Mouse (Mus musculus) cerebellum, adult 2 months (tissue): ENCODE results near the gene Purb. TPM values are rescaled to one million over a fixed set of nuclear protein-coding genes. Genes with fewer than 3 reads are reported as not detected.

ENCODE experiments used
- DNase-seq, 2 experiments: peaks; one replicate each; pipeline ENCODE4 v3.0.0; 2021
- H3K27ac ChIP-seq: fragments of 200-500 bp; 2 replicates; pipeline ENCODE4 v1.5.1; 2012; ENCODE audit warnings: low read length, control low read depth, inconsistent platforms; ENCODE audit not compliant: insufficient read depth
- H3K27me3 ChIP-seq: fragments of 200-500 bp; 2 replicates; pipeline ENCODE4 v1.6.1; 2012; ENCODE audit warnings: inconsistent platforms, mild to moderate bottlenecking, low read length, moderate library complexity; ENCODE audit not compliant: control insufficient read depth, insufficient read depth
- H3K4me1 ChIP-seq: fragments of 200-500 bp; 2 replicates; pipeline ENCODE4 v1.6.1; 2011; ENCODE audit warnings: low read length; ENCODE audit not compliant: control insufficient read depth, insufficient read depth
- H3K4me3 ChIP-seq: fragments of 200-500 bp; replicated peaks from 2 replicates; pipeline ENCODE3; 2011; ENCODE audit warnings: mild to moderate bottlenecking, low read depth, low read length, control low read depth; ENCODE audit not compliant: insufficient read depth
- CTCF ChIP-seq: fragments of 200-500 bp; IDR thresholded peaks from 2 replicates; pipeline ENCODE4 v1.5.1; 2011; ENCODE audit warnings: low read depth, mild to moderate bottlenecking, control low read depth, low read length, moderate library complexity, borderline replicate concordance; ENCODE audit not compliant: insufficient read depth
- POLR2A ChIP-seq: fragments of 200-500 bp; IDR thresholded peaks from 2 replicates; pipeline ENCODE4 v1.6.1; 2011; ENCODE audit warnings: low read length, control low read depth, borderline replicate concordance; ENCODE audit not compliant: insufficient read depth
- WGBS: fragments of 180-500 bp; shearing (Covaris S2); methylation state at CpG from one replicate; pipeline ENCODE4 v1.1.7; 2018; 5-methylcytosine and 5-hydroxymethylcytosine counted together
- polyA plus RNA-seq: library from polyadenylated mRNA; depleted of rRNA; stranded (reverse); fragments of >200 nt; gene quantifications from 2 replicates; pipeline ENCODE4 v1.2.3, GENCODE M21; 2012

Purb gene
- polyA plus RNA-seq, 1 experiment: 76.9 TPM

DNA sequence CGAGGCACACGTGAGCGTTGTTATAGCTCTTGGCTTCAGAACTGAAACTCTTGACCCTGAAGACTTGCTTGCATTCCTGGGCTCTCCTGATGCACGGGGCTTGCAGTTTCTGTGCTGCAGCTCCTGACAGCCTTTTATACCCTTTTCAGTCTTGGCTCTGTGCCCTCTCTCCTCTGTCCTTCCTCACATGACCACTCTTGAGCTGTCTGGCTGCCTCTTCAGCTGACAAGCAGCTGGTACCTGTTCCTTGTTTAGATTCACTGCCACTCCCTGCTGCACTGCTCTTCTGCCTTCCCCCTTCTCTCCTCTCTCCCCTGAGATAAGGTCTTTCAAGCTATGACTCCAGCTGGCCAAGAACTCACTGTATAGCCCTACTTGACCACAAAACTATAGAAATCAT, 28.2 kb downstream of the Purb start:
- H3K4me3 ChIP-seq: no peak overlapping the region
- H3K27me3 ChIP-seq: no peaks in the 10 kb centered on the region
- H3K27ac ChIP-seq: no peak overlapping the region
- WGBS: 66% methylated on average over 4 of the region's 4 CpGs
- no peak for TF ChIP-seq POLR2A
- no peak for TF ChIP-seq CTCF
- H3K4me1 ChIP-seq: peaks cover 4% of the 10 kb centered on the region; the same call in 1 of the 2 replicates
- no peak for DNase-seq

DNA sequence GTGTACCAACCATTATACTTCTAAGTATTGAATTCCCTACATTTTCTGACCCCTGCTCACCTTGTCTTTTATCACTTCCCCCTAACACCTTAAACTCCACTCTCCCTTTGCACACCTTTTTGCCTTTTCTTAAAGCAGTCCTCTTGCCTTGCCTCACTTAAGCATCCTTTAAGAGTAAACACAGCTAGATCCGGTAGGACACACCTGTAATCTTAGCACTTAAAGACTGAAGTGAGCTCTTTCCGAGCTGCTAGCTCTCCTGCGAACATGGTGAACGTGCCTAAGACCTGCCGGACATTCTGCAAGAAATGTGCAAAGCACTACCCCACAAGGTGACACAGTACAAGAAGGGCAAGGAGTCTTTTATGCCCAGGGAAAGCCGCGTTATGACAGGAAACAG, 29.8 kb downstream of the Purb start:
- TF ChIP-seq CTCF: no peak
- TF ChIP-seq POLR2A: no peak
- Histone ChIP-seq H3K4me1 (peaks cover 4% of the 10 kb centered on the region; the same call in 1 of the 2 replicates), H3K27me3 (no peaks in the 10 kb centered on the region), H3K27ac (no peak overlapping the region), H3K4me3 (no peak overlapping the region)
- WGBS: 96% methylated on average over 7 of the region's 7 CpGs
- DNase-seq: no peak

DNA sequence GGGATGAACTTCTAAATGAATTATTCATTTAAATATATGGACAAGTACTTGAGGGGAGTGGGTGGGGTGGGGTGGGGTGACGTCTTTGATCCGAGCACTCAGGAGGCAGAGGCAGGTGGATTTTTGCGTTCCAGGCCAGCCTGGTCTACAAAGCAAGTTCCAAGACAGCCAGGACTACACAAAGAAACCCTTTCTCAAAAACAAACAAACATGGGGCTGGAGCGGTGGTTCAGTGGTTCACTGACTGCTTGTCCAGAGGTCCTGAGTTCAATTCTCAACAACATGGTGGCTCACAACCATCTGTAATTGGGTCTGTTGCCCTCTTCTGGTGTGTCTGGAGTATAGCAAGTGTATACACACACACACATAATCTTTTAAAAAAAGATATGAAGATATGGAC, 30.3 kb downstream of the Purb start:
- no peak overlapping the region for H3K27ac ChIP-seq
- peaks cover 4% of the 10 kb centered on the region; the same call in 1 of the 2 replicates for H3K4me1 ChIP-seq
- TF ChIP-seq CTCF (no peak), POLR2A (no peak)
- H3K27me3 ChIP-seq: no peaks in the 10 kb centered on the region
- WGBS: 81% methylated on average over 4 of the region's 4 CpGs
- no peak for DNase-seq
- no peak overlapping the region for H3K4me3 ChIP-seq

DNA sequence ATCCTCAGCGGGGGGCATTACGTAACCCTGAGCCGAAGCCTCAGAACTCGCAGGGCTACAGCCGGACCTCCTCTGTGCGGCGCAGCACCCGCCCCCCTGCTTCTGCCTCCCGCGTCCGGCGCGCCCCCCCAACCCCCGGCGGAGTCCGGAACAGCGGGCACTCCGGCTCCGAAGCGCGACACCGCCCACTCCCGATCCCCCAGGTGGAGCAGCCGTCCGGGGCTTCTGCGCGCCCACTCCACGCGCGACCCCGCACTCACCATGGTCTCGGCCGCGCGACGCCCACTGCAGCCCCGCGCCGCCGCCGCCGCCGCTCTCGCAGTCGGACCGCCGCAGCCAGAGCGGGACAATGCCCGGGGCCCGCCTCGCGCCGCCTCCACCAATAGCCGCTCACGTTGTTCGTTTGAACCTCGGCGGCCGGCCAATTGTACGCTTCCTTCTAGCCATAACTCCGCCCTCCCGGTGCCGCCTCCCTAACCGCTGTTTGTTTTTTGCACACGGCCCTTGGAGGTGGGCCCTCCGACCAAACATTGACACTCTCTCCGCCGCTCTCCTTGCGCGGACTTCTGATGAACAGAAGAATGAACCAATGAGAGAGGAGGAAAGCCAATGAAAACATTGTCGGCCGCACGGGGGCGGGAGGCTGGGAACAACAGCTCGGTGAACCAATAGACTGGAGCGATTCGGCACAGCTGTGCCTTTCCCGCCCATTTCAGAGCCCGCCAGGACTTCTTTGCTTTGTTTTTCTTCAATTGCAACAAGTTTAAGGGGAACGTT, 31.5 kb downstream of the Purb start, which contains the start of gene H2afv:
TSS of gene H2afv (minus strand) at position 367 of the 777 bp plus-strand sequence.
- Histone ChIP-seq H3K4me3 (peak within 1 kb of the TSS; percentile 95), H3K27ac (peak within 1 kb of the TSS; percentile 67), H3K27me3 (no peaks in the 10 kb centered on the region), H3K4me1 (peaks cover 4% of the 10 kb centered on the region; the same call in 1 of the 2 replicates)
- peak; percentile 100 for DNase-seq
- TF ChIP-seq CTCF (no peak), POLR2A (peak; percentile 51; the same call in 1 of the 2 replicates)
- WGBS: under 1% methylated on average over 77 of the region's 80 CpGs

DNA sequence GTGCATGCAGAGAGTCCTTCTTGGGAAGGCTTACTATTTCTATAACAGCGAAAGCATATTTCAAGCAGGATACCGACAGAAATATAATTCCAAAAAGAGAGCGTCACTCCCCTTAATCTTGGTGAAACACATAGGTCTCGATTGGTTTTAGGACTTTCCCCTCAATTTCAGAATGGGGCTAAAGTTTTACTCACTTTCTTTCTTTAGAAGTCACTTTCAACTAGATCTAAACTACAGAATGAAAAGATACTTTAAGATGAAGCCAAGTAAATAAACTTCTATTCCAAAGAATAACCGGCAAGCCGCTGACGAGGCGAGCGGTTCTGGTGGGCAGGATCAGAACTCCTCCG, 32.0 kb downstream of the Purb start:
- DNase-seq: no peak
- no peak for TF ChIP-seq POLR2A
- TF ChIP-seq CTCF: no peak
- 1% methylated on average over 10 of the region's 10 CpGs for WGBS

GRCm38 (mm10) chr11:6443102-6443501, 32.6 kb downstream of the Purb start:
- Histone ChIP-seq H3K4me1 (peaks cover 4% of the 10 kb centered on the region; the same call in 1 of the 2 replicates), H3K4me3 (peak overlapping the region; percentile 95), H3K27me3 (no peaks in the 10 kb centered on the region), H3K27ac (no peak overlapping the region)
- 27% methylated on average over 4 of the region's 4 CpGs for WGBS
- no peak for DNase-seq
- TF ChIP-seq POLR2A (no peak), CTCF (no peak)

More for the DNA sequence above, 32.0 kb downstream of the Purb start:
- Histone ChIP-seq H3K4me1 (peaks cover 4% of the 10 kb centered on the region; the same call in 1 of the 2 replicates), H3K27ac (peak overlapping the region; percentile 67; the same call in 1 of the 2 replicates), H3K27me3 (no peaks in the 10 kb centered on the region), H3K4me3 (peak overlapping the region; percentile 95)

- TF ChIP-seq POLR2A (no peak), CTCF (no peak)
- WGBS: 95% methylated on average over 4 of the region's 4 CpGs
- Histone ChIP-seq H3K4me1 (peaks cover 4% of the 10 kb centered on the region; the same call in 1 of the 2 replicates), H3K4me3 (no peak overlapping the region), H3K27me3 (no peaks in the 10 kb centered on the region), H3K27ac (no peak overlapping the region)
- DNase-seq: no peak
Measured at GRCm38 (mm10) chr11:6442566-6442965, 33.2 kb downstream of the Purb start.

DNA sequence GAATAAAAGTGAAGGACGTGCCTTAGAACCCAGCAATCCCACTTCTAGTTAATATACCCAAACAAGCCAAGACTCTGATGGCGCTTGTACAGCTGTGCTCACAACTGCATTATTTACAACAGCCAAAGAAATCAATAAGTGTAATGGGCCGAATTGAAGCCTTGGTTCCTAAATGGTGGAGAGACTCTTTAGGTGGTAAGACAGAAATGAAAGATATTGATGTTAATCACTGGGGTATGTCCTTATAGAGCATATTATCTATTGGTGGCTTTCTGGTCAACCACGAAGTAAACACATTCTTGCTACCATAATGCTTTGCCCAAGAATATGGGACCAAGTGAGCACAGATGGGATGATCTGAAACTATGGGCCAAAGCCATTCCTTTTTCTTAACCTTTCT, 35.5 kb downstream of the Purb start:
- H3K4me3 ChIP-seq: no peak overlapping the region
- peaks cover 4% of the 10 kb centered on the region; the same call in 1 of the 2 replicates for H3K4me1 ChIP-seq
- no peak overlapping the region for H3K27ac ChIP-seq
- TF ChIP-seq CTCF (no peak), POLR2A (no peak)
- 95% methylated on average over 4 of the region's 4 CpGs for WGBS
- no peaks in the 10 kb centered on the region for H3K27me3 ChIP-seq
- no peak for DNase-seq
